ENCODE assay signal across 8 mouse cellular contexts in the genomic region with DNA sequence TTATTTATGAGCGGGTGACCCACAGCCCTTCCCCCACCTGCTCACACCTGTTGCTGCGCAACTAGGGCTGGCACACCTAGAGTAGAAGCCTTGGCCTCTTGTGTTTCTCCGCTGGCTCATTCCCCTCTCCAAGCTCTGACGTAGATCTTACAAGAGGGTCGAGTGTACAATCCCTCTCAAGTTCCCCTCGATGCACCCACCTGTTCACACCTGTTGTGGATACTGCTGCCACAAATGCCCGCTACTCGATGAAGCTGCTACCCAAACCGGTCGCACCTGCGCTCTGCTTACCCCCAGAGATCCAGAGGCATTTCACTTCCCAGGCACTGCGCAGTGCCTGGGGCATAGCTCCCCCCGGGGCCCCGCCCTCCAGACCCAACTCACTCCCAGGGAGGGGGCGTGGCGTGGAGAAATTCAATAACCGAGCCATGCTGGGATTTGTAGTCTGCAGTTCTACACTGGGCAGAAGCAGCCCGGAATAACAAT. TPM values are rescaled to one million over a fixed set of nuclear protein-coding genes. Genes with fewer than 3 reads are reported as not detected.
A peak's percentile ranks its signal among the peaks of the same experiment; 100 is the strongest.
DNase-seq lines count a peak whose midpoint lies in the region; ATAC-seq and TF ChIP-seq lines count a peak whose summit lies in the region.

No protein-coding gene starts in this region.

- peak overlapping the region; percentile 44; the same call in 1 of the 2 replicates for H3K9ac ChIP-seq in heart, embryonic 13.5 days

- H3K4me3 ChIP-seq in heart, embryonic 13.5 days, result peak overlapping the region; percentile 21; the same call in 1 of the 2 replicates

- no peak for TF ChIP-seq CTCF in brain, embryonic 14.5 days (IDR thresholded peaks at IDR 0.05; ENCODE audit: borderline replicate concordance, extremely low read depth, insufficient read depth, insufficient read length)

- H3K4me2 ChIP-seq in heart, embryonic 13.5 days, result peak overlapping the region; percentile 57

- ATAC-seq in heart, embryonic 13.5 days (ENCODE audit: extremely low read depth, insufficient number of reproducible peaks, low FRiP score, low TSS enrichment), result no peak

- peaks cover 13% of the 10 kb centered on the region for H3K4me1 ChIP-seq in heart, embryonic 13.5 days

- no peaks in the 10 kb centered on the region for H3K27me3 ChIP-seq in heart, embryonic 13.5 days (replicated peaks)

- no peaks in the 10 kb centered on the region for H3K36me3 ChIP-seq in heart, embryonic 13.5 days

- 32% methylated on average over 18 of the region's 18 CpGs for WGBS in heart, embryonic 13.5 days

- H3K27ac ChIP-seq in heart, embryonic 13.5 days (replicated peaks), result no peak overlapping the region

- no peaks in the 10 kb centered on the region for H3K9me3 ChIP-seq in heart, embryonic 13.5 days

- TF ChIP-seq POLR2A in brain, embryonic 14.5 days (IDR thresholded peaks at IDR 0.05; ENCODE audit: borderline replicate concordance, extremely low read depth, insufficient read depth, insufficient read length, poor library complexity, severe bottlenecking), result no peak

- no peak for DNase-seq in heart, postnatal 10 days
- DNase-seq in brain, embryonic 14.5 days (ENCODE audit: low read depth), result peak; percentile 40
- peak; percentile 57 for DNase-seq in gastrocnemius, postnatal 25 days
- DNase-seq in kidney, postnatal 36 days, result peak; percentile 62 to 80
- peak; percentile 37 for DNase-seq in mesoderm, embryonic 11.5 days (ENCODE audit: low read depth, low spot score)
- DNase-seq in left cerebral cortex, adult 8-10 months (ENCODE audit: low spot score in 2 of 2), result no peak
- DNase-seq in cerebellum, adult 9-11 months, result no peak

- intact Hi-C loops in heart, postnatal 10 days (cut with DNase I), result no loop called here

RNA-seq across cellular contexts. Expression of a gene that starts 4.1 kb away (rescaled TPM):
- polyA plus RNA-seq in heart, embryonic 13.5 days (2015; fragmentation: Nextera tagmentation; extraction: Ambion mirVana), result 1.8 and 2.4 TPM in 2 replicates
- 1 to 10 TPM; 1.6 to 2.3 TPM for total RNA-seq in heart, postnatal 10 days (2021)
- polyA plus RNA-seq in brain, embryonic 14.5 days (2012; rRNA removed), result 7.0 and 9.7 TPM in 2 replicates
- total RNA-seq in gastrocnemius, postnatal 25 days (2021), result 10 to 100 TPM; 27.4 to 32.8 TPM
- total RNA-seq in left cerebral cortex, adult 8-10 months (2022), result 100 to 1,000 TPM; 265 to 312 (median 276) TPM

RNA-seq across cellular contexts. Expression of a gene that starts 48.3 kb away (rescaled TPM):
- 27.8 and 33.6 TPM in 2 replicates for polyA plus RNA-seq in heart, embryonic 13.5 days (2015; fragmentation: Nextera tagmentation; extraction: Ambion mirVana)
- total RNA-seq in heart, postnatal 10 days (2021), result 10 to 100 TPM; 52.7 to 53.7 TPM
- polyA plus RNA-seq in brain, embryonic 14.5 days (2012; rRNA removed), result 150 and 158 TPM in 2 replicates
- total RNA-seq in gastrocnemius, postnatal 25 days (2021), result 10 to 100 TPM; 33.5 to 35.7 TPM
- 100 to 1,000 TPM; 212 to 237 (median 224) TPM for total RNA-seq in left cerebral cortex, adult 8-10 months (2022)

RNA-seq across cellular contexts. Expression of a gene that starts 50.0 kb away (rescaled TPM):
- 76.8 and 83.0 TPM in 2 replicates for polyA plus RNA-seq in heart, embryonic 13.5 days (2015; fragmentation: Nextera tagmentation; extraction: Ambion mirVana)
- total RNA-seq in heart, postnatal 10 days (2021), result 10 to 100 TPM; 70.3 to 70.4 TPM
- polyA plus RNA-seq in brain, embryonic 14.5 days (2012; rRNA removed), result 36.9 and 41.1 TPM in 2 replicates
- total RNA-seq in gastrocnemius, postnatal 25 days (2021), result 10 to 100 TPM; 57.9 to 58.4 TPM
- 10 to 100 TPM; 70.6 to 83.2 (median 77.7) TPM for total RNA-seq in left cerebral cortex, adult 8-10 months (2022)

RNA-seq across cellular contexts. Expression of a gene that starts 50.9 kb away (rescaled TPM):
- polyA plus RNA-seq in heart, embryonic 13.5 days (2015; fragmentation: Nextera tagmentation; extraction: Ambion mirVana), result 82.4 and 91.0 TPM in 2 replicates
- 10 to 100 TPM; 77.2 to 78.6 TPM for total RNA-seq in heart, postnatal 10 days (2021)
- polyA plus RNA-seq in brain, embryonic 14.5 days (2012; rRNA removed), result 137 and 166 TPM in 2 replicates
- total RNA-seq in gastrocnemius, postnatal 25 days (2021), result 10 to 100 TPM; 52.0 to 52.7 TPM
- 100 to 1,000 TPM; 362 to 393 (median 380) TPM for total RNA-seq in left cerebral cortex, adult 8-10 months (2022)

Comparison
In these comparisons a context has a peak if more than half of its experiments do, and no peak if none do; other contexts are left out.
1. DNase-seq: peak in brain, embryonic 14.5 days (single experiment), gastrocnemius, postnatal 25 days (single experiment), kidney, postnatal 36 days (2 of 2) and mesoderm, embryonic 11.5 days (single experiment); none in heart, postnatal 10 days (0 of 2), left cerebral cortex, adult 8-10 months (0 of 2) and cerebellum, adult 9-11 months (single experiment).
2. RNA of a gene that starts 4.1 kb away (total RNA-seq): 265 to 312 TPM in left cerebral cortex, adult 8-10 months and 27.4 to 32.8 TPM in gastrocnemius, postnatal 25 days; 1.6 to 2.3 TPM in heart, postnatal 10 days; every median in the first group is over 4 times any median in the second.